Mouse (Mus musculus) midbrain, embryonic 11.5 days (tissue): ENCODE measurements around the gene Bbs7. TPM values are rescaled to one million over a fixed set of nuclear protein-coding genes. Genes with fewer than 3 reads are reported as not detected.

ENCODE experiments used
- ATAC-seq: fragments of 200-750 bp; cut with Nextera tagmentation; 2 replicates; pipeline ENCODE4 v1.8.0; 2017; ENCODE audit warnings: moderate TSS enrichment, moderate library complexity; ENCODE audit not compliant: low FRiP score
- DNase-seq: peaks from one replicate; pipeline ENCODE4 v3.0.0; 2015; ENCODE audit warnings: low spot score; ENCODE audit errors: missing footprints
- H3K27ac ChIP-seq: fragments of 300-500 bp; sonication (generic); 2 replicates; pipeline ENCODE4 v1.5.1; 2014; ENCODE audit warnings: low read depth, low read length
- H3K27me3 ChIP-seq: fragments of 300-500 bp; sonication (generic); 2 replicates; pipeline ENCODE4 v1.6.1; 2014; ENCODE audit warnings: mild to moderate bottlenecking, low read length, moderate library complexity, mixed read lengths; ENCODE audit not compliant: control insufficient read depth, insufficient read depth
- H3K36me3 ChIP-seq: fragments of 300-500 bp; sonication (generic); 2 replicates; pipeline ENCODE4 v1.6.1; 2014; ENCODE audit warnings: mild to moderate bottlenecking, low read length, moderate library complexity, mixed read lengths; ENCODE audit not compliant: control insufficient read depth, insufficient read depth
- H3K4me1 ChIP-seq: fragments of 300-500 bp; sonication (generic); 2 replicates; pipeline ENCODE4 v1.6.1; 2014; ENCODE audit warnings: low read length; ENCODE audit not compliant: control insufficient read depth, insufficient read depth
- H3K4me2 ChIP-seq: fragments of 300-500 bp; sonication (generic); 2 replicates; pipeline ENCODE4 v1.6.1; 2014; ENCODE audit warnings: mild to moderate bottlenecking, moderate library complexity
- H3K4me3 ChIP-seq: fragments of 300-500 bp; sonication (generic); 2 replicates; pipeline ENCODE4 v1.5.1; 2014; ENCODE audit warnings: low read depth, low read length
- H3K9ac ChIP-seq: fragments of 300-500 bp; sonication (generic); 2 replicates; pipeline ENCODE4 v1.6.1; 2014; ENCODE audit warnings: low read length
- H3K9me3 ChIP-seq: fragments of 300-500 bp; sonication (generic); 2 replicates; pipeline ENCODE4 v1.6.1; 2016; ENCODE audit warnings: low read length; ENCODE audit not compliant: control insufficient read depth
- WGBS: fragments of 180-500 bp; shearing (Covaris S2); extraction: QIAGEN DNeasy Blood & Tissue Kit; methylation state at CpG from one replicate; pipeline ENCODE4 v1.1.7; 2014; 5-methylcytosine and 5-hydroxymethylcytosine counted together
- polyA plus RNA-seq: library from polyadenylated mRNA; unstranded; fragments of >200 nt; fragmentation: Nextera tagmentation; extraction: Ambion mirVana; gene quantifications from 2 replicates; pipeline ENCODE4 v1.2.1, GENCODE M21; 2014

Gene Bbs7
- polyA plus RNA-seq, 1 experiment from 2014 or later = 22.1 TPM

GRCm38 (mm10) chr3:36536041-36536440 lies 77.2 kb downstream of the Bbs7 start:
- DNase-seq (no peak), ATAC-seq (no peak)
- no peak overlapping the region for H3K9ac ChIP-seq
- no peak overlapping the region for H3K4me3 ChIP-seq
- H3K36me3 ChIP-seq = no peaks in the 10 kb centered on the region
- H3K9me3 ChIP-seq = no peaks in the 10 kb centered on the region
- H3K27me3 ChIP-seq = no peaks in the 10 kb centered on the region
- 94% methylated on average over 12 of the region's 12 CpGs for WGBS
- H3K4me1 ChIP-seq = no peaks in the 10 kb centered on the region
- H3K4me2 ChIP-seq = no peak overlapping the region
- no peak overlapping the region for H3K27ac ChIP-seq

- no peak overlapping the region for H3K4me3 ChIP-seq
- no peak overlapping the region for H3K9ac ChIP-seq
- H3K27ac ChIP-seq = no peak overlapping the region
- 0% methylated on average over 1 of the region's 1 CpGs for WGBS
- H3K4me2 ChIP-seq = no peak overlapping the region
- DNase-seq (no peak), ATAC-seq (no peak)
- H3K27me3 ChIP-seq = no peaks in the 10 kb centered on the region
- H3K9me3 ChIP-seq = no peaks in the 10 kb centered on the region
- no peaks in the 10 kb centered on the region for H3K4me1 ChIP-seq
- no peaks in the 10 kb centered on the region for H3K36me3 ChIP-seq
Measured at GRCm38 (mm10) chr3:36533201-36533672, 80.0 kb downstream of the Bbs7 start.

GRCm38 (mm10) chr3:36532738-36533137 lies 80.5 kb downstream of the Bbs7 start:
- Histone ChIP-seq H3K4me1 (no peaks in the 10 kb centered on the region), H3K36me3 (no peaks in the 10 kb centered on the region), H3K27me3 (no peaks in the 10 kb centered on the region), H3K4me2 (no peak overlapping the region), H3K27ac (no peak overlapping the region), H3K4me3 (no peak overlapping the region), H3K9ac (no peak overlapping the region), H3K9me3 (no peaks in the 10 kb centered on the region)
- ATAC-seq = no peak
- no peak for DNase-seq
- 38% methylated on average over 7 of the region's 7 CpGs for WGBS

- H3K4me1 ChIP-seq = no peaks in the 10 kb centered on the region
- no peak overlapping the region for H3K4me3 ChIP-seq
- ATAC-seq (no peak), DNase-seq (peak; percentile 85)
- no peaks in the 10 kb centered on the region for H3K27me3 ChIP-seq
- H3K27ac ChIP-seq = no peak overlapping the region
- no peak overlapping the region for H3K9ac ChIP-seq
- no peaks in the 10 kb centered on the region for H3K9me3 ChIP-seq
- H3K4me2 ChIP-seq = peak overlapping the region; percentile 8; the same call in 1 of the 2 replicates
- no peaks in the 10 kb centered on the region for H3K36me3 ChIP-seq
- 24% methylated on average over 18 of the region's 18 CpGs for WGBS
Measured at GRCm38 (mm10) chr3:36531979-36532542, 81.2 kb downstream of the Bbs7 start.

- Histone ChIP-seq H3K27ac (no peak overlapping the region), H3K9ac (no peak overlapping the region), H3K9me3 (no peaks in the 10 kb centered on the region), H3K4me1 (no peaks in the 10 kb centered on the region), H3K4me2 (no peak overlapping the region), H3K36me3 (no peaks in the 10 kb centered on the region), H3K27me3 (no peaks in the 10 kb centered on the region), H3K4me3 (no peak overlapping the region)
- no peak for DNase-seq
- no peak for ATAC-seq
- WGBS = 59% methylated on average over 2 of the region's 2 CpGs
Measured at GRCm38 (mm10) chr3:36531242-36531641, 82.0 kb downstream of the Bbs7 start.

- H3K4me2 ChIP-seq = no peak overlapping the region
- ATAC-seq = no peak
- DNase-seq = no peak
- H3K36me3 ChIP-seq = no peaks in the 10 kb centered on the region
- H3K27me3 ChIP-seq = no peaks in the 10 kb centered on the region
- no peak overlapping the region for H3K4me3 ChIP-seq
- WGBS = 68% methylated on average over 5 of the region's 5 CpGs
- H3K27ac ChIP-seq = no peak overlapping the region
- H3K9me3 ChIP-seq = no peaks in the 10 kb centered on the region
- no peaks in the 10 kb centered on the region for H3K4me1 ChIP-seq
- no peak overlapping the region for H3K9ac ChIP-seq
Measured at GRCm38 (mm10) chr3:36530781-36531180, 82.5 kb downstream of the Bbs7 start.

GRCm38 (mm10) chr3:36530345-36530744 lies 82.9 kb downstream of the Bbs7 start:
- Histone ChIP-seq H3K9ac (no peak overlapping the region), H3K4me2 (no peak overlapping the region), H3K4me3 (no peak overlapping the region), H3K36me3 (no peaks in the 10 kb centered on the region), H3K4me1 (no peaks in the 10 kb centered on the region), H3K27ac (no peak overlapping the region), H3K27me3 (no peaks in the 10 kb centered on the region), H3K9me3 (no peaks in the 10 kb centered on the region)
- DNase-seq (no peak), ATAC-seq (no peak)
- 88% methylated on average over 6 of the region's 6 CpGs for WGBS

GRCm38 (mm10) chr3:36524466-36524865 lies 88.8 kb downstream of the Bbs7 start:
- Histone ChIP-seq H3K27me3 (peaks cover 10% of the 10 kb centered on the region), H3K4me1 (peaks cover 4% of the 10 kb centered on the region), H3K9ac (no peak overlapping the region), H3K9me3 (no peaks in the 10 kb centered on the region), H3K4me2 (no peak overlapping the region), H3K4me3 (no peak overlapping the region), H3K27ac (no peak overlapping the region), H3K36me3 (no peaks in the 10 kb centered on the region)
- DNase-seq (no peak), ATAC-seq (no peak)
- 91% methylated on average over 3 of the region's 3 CpGs for WGBS
